Mouse (Mus musculus): ENCODE measurements at regions not wholly inside any gene's neighbourhood (a gene's known extent, or its start where the extent isn't known, plus 50 kb on each side); places are given as distances from the start of the nearest gene placed in this dataset.

GRCm38 (mm10) chr7:124861397-124861796, 583.1 kb upstream of the Kdm8 start:
- DNase-seq (ENCODE audit: low spot score) = no peak

DNA sequence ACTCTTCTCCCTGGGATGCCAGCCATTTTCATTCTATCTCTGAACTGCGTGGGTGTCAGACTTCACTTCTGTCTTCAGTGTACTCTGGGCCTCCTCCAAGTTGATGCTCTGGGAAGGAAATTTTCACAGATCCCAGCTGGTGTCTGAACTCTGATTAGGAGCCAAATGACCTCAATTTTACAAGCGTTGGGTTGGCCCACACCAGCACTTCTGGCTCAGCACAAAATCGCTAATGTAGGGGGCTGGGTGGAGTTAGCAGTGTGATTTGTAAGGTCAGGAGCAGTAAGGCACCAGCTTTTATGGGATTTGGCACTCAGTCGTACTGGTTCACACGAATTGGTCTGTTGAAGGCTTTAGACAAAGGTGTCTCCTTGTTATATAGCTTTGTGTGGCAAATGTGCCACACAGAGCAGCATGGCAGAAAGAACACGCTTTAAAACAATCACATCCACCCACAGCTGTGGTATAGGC, 576.3 kb upstream of the Kdm8 start:
- DNase-seq (ENCODE audit: low spot score) = no peak

- DNase-seq (ENCODE audit: low spot score) = no peak
Measured at GRCm38 (mm10) chr7:124868621-124869020, 575.9 kb upstream of the Kdm8 start.

GRCm38 (mm10) chr7:124880771-124881170, 563.7 kb upstream of the Kdm8 start:
- DNase-seq (ENCODE audit: low spot score) = no peak

DNA sequence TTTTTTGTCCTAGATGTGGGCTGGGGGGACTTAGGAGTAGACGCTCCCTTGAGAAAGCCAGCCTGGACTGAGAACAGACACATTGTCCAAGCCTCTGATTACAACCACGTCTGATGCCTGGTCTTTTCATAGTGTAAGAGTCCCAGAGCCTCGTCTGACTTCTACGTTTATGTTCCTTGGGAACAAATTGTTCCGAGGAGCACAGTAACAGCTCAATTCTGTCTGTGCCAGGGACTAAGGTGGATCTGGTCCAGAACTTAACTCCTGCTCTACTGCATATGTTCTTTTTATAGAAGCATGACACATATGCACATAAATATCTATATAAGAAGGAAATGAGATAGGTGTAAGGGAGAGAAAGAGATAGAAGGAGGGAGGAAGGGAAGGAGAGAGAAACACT, 537.2 kb upstream of the Kdm8 start:
- peak; percentile 22 for DNase-seq (ENCODE audit: low spot score)

DNA sequence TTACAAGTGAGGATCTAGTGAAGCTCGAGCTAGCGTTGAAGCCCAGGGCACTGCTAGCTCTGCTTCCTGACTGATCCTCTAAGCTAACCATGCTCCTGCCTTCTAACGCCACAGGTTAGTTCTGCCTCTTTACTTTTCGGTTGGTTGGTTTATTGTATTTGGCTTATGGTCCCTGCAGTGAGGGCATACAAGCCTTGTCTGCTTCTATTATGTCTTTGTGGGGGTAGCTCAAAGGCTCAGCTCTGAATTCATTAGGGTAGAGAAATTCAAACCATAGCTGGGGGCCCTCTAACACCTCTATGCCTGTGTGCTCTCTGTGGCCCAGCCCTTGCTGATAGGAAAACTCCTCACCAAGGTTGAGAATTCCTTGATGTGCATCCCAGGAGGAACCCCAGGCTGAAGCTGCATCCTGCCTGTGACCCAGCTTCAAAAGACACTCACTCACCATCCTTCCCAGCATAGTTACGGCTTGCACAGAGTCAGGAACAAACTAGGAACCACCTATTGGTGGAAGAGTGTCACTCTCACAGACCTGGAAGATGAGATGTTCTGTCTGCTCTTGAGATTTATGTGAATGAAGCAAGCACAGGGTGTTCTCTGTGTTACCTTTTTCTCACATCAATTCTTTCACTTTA, 536.7 kb upstream of the Kdm8 start:
- no peak for DNase-seq (ENCODE audit: low spot score)

GRCm38 (mm10) chr7:124914061-124914460, 530.4 kb upstream of the Kdm8 start:
- no peak for DNase-seq (ENCODE audit: low spot score)

GRCm38 (mm10) chr7:124914479-124914878, 530.0 kb upstream of the Kdm8 start:
- DNase-seq (ENCODE audit: low spot score) = no peak

DNA sequence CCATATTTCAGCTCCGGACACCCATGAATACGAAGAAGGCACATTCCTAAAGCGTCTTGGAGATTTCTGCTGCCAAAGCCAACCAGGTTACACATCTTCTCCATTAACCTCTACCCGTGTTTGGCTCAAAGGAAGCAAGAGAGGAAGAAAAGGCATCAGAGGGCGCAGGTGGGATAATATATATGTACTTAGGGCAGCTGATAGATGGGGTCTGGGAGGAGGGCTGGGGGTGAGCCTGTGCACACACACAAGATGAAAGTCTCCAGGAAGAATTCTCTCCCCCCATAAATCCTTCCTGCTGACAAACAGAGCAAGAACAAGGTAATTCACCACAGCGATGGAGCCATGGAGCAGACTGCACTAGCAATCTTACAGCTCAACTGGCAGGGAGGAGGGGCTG, 529.5 kb upstream of the Kdm8 start:
- no peak for DNase-seq (ENCODE audit: low spot score)

DNA sequence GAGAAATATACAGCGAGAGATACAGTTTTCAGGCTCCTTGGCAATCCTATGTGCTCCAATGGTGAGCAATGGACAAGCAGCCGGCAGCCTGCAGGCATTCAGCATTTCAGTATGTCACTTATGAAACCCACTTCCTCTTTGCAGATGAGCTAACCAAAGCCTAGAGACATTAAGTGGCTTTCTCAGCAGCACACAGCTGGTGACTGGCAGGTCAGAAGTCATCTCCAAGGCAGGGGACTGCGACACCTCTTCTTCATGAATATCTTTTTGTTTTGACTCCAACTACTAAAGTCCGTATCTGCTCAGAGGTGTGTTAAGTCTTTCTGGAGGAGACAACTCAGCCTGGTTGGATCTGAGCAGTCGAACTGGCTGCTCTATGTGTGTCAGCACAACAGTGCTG, 528.8 kb upstream of the Kdm8 start:
- DNase-seq (ENCODE audit: low spot score) = no peak

DNA sequence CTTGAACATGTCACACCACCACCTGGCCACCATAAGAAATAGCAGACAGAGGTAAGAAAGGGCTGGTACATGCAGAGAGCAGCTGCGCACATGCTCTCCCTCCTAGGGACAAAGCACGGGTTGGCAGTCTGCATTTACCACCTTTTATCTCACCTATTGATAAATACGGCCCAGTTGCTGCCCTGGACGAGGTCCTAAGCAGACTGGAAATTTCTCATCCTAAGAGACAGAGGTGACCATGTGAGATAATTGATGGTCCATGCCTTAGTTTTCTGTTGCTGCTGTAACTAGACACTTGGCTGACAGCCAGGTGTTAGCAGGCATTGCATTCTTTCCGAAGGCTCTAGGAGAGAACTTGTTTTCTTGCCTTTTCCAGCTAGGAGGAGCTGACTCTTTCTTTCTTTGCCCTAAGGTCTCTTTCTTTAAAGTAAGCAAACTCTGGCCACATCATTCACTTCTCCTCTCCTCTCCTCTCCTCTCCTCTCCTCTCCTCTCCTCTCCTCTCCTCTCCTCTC, 526.8 kb upstream of the Kdm8 start:
- DNase-seq (ENCODE audit: low spot score) = no peak

- DNase-seq (ENCODE audit: low spot score) = no peak
Measured at GRCm38 (mm10) chr7:124922806-124923205, 521.7 kb upstream of the Kdm8 start.

DNA sequence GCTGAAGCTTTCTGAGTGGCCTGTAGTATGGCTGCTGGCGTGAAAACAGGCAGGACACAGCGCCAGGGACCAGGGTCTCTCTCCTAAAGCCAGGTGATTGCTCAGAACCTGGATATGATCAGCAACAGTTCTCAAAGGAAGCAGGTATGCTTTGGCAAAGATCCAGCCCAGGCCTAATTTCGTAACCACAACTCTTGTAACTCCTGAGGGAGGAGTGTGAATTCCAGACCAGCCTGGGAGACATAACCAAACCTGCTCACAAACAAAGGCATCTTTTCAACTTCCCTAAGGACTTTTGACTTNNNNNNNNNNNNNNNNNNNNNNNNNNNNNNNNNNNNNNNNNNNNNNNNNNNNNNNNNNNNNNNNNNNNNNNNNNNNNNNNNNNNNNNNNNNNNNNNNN, 510.9 kb upstream of the Kdm8 start:
- DNase-seq (ENCODE audit: low spot score) = no peak

- no peak for DNase-seq (ENCODE audit: low spot score)
Measured at GRCm38 (mm10) chr7:124939357-124939756, 505.1 kb upstream of the Kdm8 start.

- no peak for DNase-seq (ENCODE audit: low spot score)
Measured at GRCm38 (mm10) chr7:124941527-124941926, 502.9 kb upstream of the Kdm8 start.

GRCm38 (mm10) chr7:124946424-124946823, 498.1 kb upstream of the Kdm8 start:
- no peak for DNase-seq (ENCODE audit: low spot score)

- DNase-seq (ENCODE audit: low spot score) = no peak
Measured at GRCm38 (mm10) chr7:124957329-124957728, 487.1 kb upstream of the Kdm8 start.

DNA sequence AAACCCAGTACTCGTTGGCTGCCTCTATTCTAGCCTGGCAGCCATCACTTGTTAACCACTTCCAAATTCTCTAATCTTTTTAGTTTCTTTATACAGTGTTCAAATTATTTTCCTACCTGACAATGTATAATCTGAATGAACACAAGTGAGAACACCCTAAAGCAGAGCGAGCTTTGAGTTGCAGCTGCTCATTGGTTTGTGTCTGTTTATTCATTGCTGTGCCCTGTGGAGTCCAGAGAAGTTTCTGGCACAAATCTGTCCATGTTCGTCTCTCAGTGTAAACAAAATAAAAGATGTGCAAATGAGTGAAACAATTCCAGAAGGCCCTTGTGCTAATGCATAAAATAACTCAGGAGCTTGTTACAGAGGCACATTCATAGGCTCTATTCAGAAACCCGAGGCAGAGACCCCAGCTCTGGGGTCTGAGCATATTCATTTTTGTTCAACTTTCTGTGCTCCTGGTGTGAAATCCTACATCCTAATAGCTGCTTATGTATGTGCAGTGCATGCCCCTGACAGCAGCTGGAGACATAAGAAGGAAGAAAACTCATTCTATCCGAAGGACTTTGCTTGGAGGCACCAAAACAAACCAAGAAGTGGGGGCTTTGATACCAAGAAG, 469.5 kb upstream of the Kdm8 start:
- DNase-seq (ENCODE audit: low spot score) = no peak

- no peak for DNase-seq (ENCODE audit: low spot score)
Measured at GRCm38 (mm10) chr7:124989456-124989855, 455.0 kb upstream of the Kdm8 start.

DNA sequence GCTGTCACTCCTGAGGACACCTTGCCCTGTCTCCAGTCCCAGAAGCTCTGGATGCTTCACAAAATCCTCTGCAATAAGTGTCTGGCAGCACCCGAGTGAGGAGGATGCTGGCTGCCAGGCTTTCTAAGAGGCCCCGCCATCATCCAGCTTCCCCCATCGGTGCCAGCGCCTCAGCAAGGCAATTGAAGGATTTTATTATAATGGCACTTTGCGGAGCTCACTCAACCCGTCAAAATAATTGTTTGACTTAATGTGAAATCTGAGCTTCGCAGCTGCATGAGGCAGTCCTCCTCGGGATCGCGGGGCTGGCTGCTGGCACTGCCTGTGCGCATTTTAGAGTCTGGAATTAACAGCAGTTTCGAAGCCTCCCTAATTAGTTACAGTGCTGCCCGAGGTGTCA, 453.8 kb upstream of the Kdm8 start:
- DNase-seq (ENCODE audit: low spot score) = peak; percentile 13

DNA sequence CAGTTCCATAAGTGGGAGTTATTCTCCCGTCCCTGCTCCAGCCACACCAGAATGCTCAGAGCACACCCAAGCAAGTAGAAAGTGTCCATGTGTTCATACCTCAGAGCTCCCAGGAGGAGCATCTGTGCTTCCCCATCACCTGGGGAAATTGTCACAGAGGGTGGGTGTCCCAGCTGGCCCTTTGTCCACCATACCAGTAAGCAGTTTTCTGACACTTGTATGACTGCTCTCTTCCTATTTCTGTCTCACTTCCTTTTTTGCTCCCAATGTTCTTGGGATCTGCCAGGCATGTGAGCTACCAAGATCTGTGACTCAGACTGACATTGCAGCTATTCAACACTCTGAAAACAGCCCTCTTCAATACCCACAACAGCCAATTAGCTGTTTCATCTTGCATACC, 447.9 kb upstream of the Kdm8 start:
- no peak for DNase-seq (ENCODE audit: low spot score)

DNA sequence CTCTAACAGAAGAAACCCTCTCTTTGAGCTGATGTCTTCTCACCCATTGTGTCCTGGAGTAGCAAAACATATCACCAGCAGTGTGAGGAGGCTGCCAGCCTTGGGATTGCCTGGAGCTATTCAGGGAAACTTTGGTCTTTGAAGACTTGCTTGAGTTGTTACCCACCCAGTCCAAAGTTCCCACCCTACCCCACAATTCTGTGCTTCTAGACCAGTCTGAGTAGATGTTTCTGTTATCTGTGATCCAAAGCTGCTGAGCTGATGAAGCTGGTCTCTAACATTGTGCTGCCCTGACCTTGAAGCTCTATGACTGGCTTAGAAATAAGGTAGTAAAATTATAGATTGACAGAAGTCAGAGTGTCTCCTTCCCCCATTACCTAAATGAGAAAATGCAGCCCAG, 443.8 kb upstream of the Kdm8 start:
- DNase-seq (ENCODE audit: low spot score) = no peak

DNA sequence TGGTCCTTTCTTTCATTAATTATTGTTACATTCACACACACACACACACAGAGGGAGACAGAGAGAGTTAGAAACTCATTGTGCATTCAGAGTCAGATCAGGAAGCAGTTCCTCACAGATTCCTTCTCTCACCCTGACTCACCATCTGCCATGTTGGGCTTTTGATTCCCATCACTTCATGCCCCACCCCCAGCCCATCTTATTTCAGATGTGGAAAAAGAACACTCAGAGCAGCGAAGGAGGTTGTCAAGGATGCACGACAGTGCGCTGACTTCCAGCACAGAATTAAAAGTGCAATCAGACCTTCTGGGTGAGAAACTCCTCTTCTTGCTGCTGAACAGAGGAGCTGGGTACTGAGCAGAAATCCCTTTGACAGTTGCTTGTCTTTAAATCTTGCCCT, 438.8 kb upstream of the Kdm8 start:
- DNase-seq (ENCODE audit: low spot score) = peak; percentile 15

- DNase-seq (ENCODE audit: low spot score) = no peak
Measured at GRCm38 (mm10) chr7:125019259-125019658, 425.2 kb upstream of the Kdm8 start.

Measured in layer of hippocampus, adult 11-12 months (tissue).